Mouse (Mus musculus) left cerebral cortex, postnatal 14 days (tissue): ENCODE results near the gene Ncs1. TPM values are rescaled to one million over a fixed set of nuclear protein-coding genes. Genes with fewer than 3 reads are reported as not detected.

Source experiments
- DNase-seq, 2 experiments: peaks; one replicate each; pipeline ENCODE4 v3.0.0; 2021 to 2022; ENCODE audit warnings: low spot score in 2 of 2, mixed read lengths in 1 of 2
- intact Hi-C: fragments of 180-260 bp; cut with DNase I; formaldehyde crosslinking; loops from one replicate; pipeline ENCODE4 v1.15.1; 2025
- total RNA-seq, 2 experiments: library from RNA; stranded (reverse); gene quantifications; 2 replicates each; pipeline ENCODE4 v1.2.3; 2021

Ncs1 gene
- total RNA-seq, 2 experiments from 2014 or later, result 159 to 160 TPM

- no peak for DNase-seq
- intact Hi-C loops, result no loop called here
These were observed 23.6 kb downstream of the Ncs1 start for GRCm38 (mm10) chr2:31269188-31269587.

GRCm38 (mm10) chr2:31269847-31270246 lies 24.2 kb downstream of the Ncs1 start:
- no peak for DNase-seq
- intact Hi-C loops, result no loop called here

DNA sequence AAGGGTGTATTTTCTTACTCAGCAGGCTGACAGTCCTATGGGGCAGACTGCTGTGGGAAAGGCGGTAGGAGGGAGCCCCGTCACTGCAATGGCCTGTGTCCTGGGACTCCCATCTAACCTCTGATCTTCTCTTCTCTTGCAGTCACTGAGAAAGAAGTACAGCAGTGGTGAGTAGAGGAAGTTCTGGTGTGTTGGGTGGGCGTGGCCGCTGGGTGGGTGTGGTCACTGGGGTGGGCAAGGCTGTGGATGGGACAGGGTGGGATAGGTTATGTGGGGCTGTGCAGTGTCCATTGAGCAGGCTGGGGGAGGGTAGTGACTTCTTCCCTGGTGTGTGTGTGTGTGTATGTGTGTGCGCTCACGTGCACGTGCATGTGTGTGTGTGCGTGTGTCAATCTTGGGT lies 24.8 kb downstream of the Ncs1 start:
- no peak for DNase-seq
- intact Hi-C loops, result no loop called here

DNA sequence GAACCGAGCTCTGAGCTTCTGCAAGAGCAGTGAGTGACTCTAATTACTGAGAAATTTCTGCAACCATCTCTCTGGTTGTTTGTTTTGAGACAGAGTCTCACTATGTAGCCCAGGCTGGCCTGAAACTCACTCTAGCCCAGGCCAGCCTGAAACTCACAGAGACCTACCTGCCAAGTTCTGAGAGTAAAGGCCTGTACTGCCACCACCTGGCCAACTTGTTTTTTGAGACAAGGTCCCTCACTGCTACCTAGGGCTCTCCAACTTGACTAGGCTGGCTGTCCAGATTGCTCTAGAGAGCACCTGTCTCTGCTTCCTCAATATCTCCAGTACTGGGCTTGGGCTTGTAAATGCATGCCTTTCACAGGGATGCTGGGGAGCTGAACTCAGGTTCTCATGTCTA lies 25.4 kb downstream of the Ncs1 start:
- intact Hi-C loops, result no loop called here

GRCm38 (mm10) chr2:31274993-31275392 lies 29.4 kb downstream of the Ncs1 start:
- intact Hi-C loops, result no loop called here
- DNase-seq, result no peak

More for the DNA sequence above, 25.4 kb downstream of the Ncs1 start:
- no peak for DNase-seq

GRCm38 (mm10) chr2:31277810-31278209 lies 32.2 kb downstream of the Ncs1 start:
- DNase-seq, result no peak
- intact Hi-C loops, result no loop called here

- intact Hi-C loops, result no loop called here
- no peak for DNase-seq
These were observed 32.9 kb downstream of the Ncs1 start for GRCm38 (mm10) chr2:31278483-31278882.

DNA sequence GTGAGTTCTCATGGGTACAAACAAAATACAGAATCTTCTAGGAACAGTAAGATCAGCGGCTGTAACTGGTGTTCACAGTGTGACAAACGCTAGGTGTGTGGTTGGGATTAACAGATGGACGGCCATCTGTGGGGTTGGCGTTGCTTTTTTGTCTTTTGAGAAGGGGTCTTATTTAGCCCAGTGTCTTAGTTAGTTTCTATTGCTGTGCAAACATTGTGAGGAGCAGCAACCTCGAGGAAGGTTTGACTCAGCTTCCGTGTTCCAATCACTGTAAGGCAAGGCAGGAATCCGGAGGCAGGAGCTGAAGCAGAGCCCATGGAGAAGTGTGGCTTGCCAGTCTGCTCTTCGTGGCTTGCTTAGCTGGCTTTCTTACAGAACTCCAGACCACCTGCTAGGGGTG lies 35.5 kb downstream of the Ncs1 start:
- intact Hi-C loops, result no loop called here
- no peak for DNase-seq

DNA sequence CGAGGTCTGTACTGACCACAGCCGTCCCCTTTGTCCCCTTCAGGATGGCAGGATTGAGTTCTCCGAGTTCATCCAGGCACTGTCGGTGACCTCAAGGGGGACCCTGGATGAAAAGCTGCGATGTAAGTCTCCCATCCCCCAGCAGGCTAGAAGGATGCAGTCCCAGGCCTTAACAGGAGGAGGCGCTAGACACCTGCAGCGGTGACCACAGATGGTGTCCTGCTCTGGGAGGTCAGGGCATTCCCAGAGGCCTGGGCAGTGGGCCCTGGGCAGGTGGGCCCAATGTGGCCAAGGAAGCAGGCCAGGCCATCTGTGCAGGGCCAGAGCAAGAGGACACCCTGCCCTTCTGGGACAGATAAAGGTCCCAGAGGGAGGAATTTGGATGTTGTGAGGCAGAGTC lies 36.6 kb downstream of the Ncs1 start:
- intact Hi-C loops, result no loop called here
- no peak for DNase-seq

GRCm38 (mm10) chr2:31282880-31283279 lies 37.3 kb downstream of the Ncs1 start:
- intact Hi-C loops, result no loop called here
- no peak for DNase-seq

- no peak for DNase-seq
- intact Hi-C loops, result no loop called here
These were observed 38.9 kb downstream of the Ncs1 start for GRCm38 (mm10) chr2:31284531-31284930.

- intact Hi-C loops, result loop anchor here (2.0 kb wide), 1 partner anchor 47 kb away; the partner anchor contains the start of gene Ncs1
These were observed 45.8 kb downstream of the Ncs1 start for GRCm38 (mm10) chr2:31291421-31291820.

DNA sequence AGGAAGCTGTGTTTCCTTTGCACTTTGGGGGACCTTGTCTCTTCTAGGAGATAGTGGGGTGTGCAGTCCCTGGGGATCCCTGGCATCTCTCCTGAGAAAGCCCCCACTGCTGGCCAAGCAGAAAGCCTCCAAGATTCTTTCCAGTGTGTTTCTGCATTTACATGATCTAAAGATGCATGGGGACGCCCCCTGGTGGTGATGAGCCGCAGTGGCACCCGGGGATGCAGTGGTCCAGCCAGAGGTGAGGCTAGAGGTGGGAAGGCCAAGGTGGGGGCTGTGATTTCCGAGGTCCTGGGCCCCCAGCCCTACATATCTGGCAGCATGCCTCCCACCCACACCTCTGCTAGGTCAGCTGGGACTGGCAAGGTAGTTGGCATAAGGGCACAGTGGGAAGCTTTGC lies 49.4 kb downstream of the Ncs1 start:
- peak; percentile 76 to 80 for DNase-seq
- intact Hi-C loops, result loop anchor here (2.0 to 5.0 kb wide), 2 partner anchors 87 to 100 kb away; no protein-coding TSS in a partner anchor

More at GRCm38 (mm10) chr2:31291421-31291820, 45.8 kb downstream of the Ncs1 start:
- DNase-seq, result peak; percentile 68 to 75

DNA sequence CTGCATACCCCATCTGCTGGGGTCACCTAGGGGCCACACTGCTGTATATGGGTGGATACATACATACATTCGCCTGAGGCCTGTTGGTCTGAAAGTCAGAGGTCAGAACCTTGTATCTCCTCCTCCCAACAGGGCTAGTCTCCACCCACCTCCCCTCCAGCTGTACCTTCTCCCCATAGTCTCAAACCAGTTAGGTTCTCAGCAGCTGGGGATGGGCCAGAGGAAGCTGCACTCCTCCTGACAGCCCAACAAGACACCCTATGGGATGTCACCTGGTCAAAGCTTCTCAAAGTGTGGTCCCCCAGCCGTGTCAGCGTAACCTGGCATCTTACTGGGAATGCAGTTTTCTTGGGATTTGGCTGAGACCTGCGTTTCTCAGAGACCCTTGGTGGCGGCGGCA lies 50.8 kb downstream of the Ncs1 start:
- intact Hi-C loops, result loop anchor here (5.0 kb wide), 1 partner anchor 86 kb away; no protein-coding TSS in a partner anchor
- DNase-seq, result no peak

- peak; percentile 62 to 65 for DNase-seq
- intact Hi-C loops, result loop anchor here (5.0 kb wide), 1 partner anchor 85 kb away; no protein-coding TSS in a partner anchor
These were observed 52.1 kb downstream of the Ncs1 start for GRCm38 (mm10) chr2:31297602-31298268.

DNA sequence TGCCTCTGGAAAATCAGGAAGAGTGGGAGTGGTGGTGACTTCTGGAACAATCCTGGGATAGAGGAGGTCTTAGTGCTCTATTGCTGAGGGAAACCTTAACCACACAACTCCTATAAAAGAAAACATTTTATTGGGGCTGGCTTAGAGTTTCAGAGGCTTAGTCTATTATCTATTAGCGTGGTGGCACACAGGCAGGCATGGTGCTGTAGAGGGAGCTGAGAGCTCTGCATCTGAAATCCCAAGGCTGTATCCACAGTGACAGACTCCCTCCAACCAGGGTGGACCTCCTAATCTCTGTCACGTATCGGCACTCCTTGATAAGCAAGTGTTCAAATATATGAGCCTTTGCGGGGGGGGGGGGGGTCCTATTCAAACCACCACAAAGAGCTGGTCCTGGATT lies 53.2 kb downstream of the Ncs1 start:
- DNase-seq, result no peak
- intact Hi-C loops, result loop anchor here (5.0 kb wide), 1 partner anchor 83 kb away; no protein-coding TSS in a partner anchor

DNA sequence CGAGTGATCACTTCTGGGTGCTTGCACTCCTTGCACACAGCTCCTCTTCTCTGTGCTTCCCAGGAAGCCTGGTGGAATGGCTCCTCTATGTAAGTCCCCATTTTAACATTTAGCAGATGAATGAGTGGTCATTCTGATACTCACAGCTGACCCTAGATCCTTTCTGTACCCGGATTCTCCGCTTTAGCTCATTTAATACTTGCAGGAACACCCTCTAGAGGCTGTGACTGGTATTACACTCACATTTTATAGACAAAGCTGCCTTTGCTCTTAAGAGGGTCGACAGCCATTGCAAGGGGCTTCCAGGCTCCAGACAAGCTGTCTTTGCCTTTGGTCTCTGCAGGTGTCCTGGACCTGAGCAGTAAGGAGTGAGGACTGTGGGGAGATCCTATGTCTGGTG lies 53.6 kb downstream of the Ncs1 start:
- intact Hi-C loops, result loop anchor here (5.0 kb wide), 1 partner anchor 83 kb away; no protein-coding TSS in a partner anchor

GRCm38 (mm10) chr2:31299996-31300395 lies 54.4 kb downstream of the Ncs1 start:
- DNase-seq, result no peak
- intact Hi-C loops, result loop anchor here (5.0 kb wide), 1 partner anchor 82 kb away; no protein-coding TSS in a partner anchor

More for the DNA sequence above, 53.6 kb downstream of the Ncs1 start:
- DNase-seq, result peak; percentile 56 to 72

DNA sequence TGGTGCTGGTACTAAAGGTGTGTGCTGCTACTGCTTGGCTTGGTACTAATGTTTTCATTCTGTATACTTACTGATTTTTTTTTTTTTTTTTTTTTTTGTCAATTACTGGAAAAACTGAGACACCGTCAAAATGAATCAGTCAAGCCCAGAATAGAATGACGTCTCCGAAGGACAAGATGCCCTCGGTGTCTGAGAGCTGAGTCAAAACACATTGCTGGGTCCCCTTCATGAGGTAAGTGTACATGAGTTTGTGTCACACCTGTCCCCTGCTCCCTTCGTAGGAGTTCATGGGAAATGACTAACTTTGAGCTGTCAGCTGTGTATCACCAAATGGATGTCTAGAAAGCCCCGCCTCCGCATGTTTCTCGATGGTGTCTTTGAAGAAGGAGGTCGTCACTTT lies 57.6 kb downstream of the Ncs1 start:
- no peak for DNase-seq
- intact Hi-C loops, result no loop called here

GRCm38 (mm10) chr2:31304191-31304590 lies 58.6 kb downstream of the Ncs1 start:
- intact Hi-C loops, result no loop called here
- no peak for DNase-seq
